Mouse (Mus musculus) forebrain, embryonic 16.5 days (tissue): ENCODE measurements around the gene Tmem115. TPM values are rescaled to one million over a fixed set of nuclear protein-coding genes. Genes with fewer than 3 reads are reported as not detected.
A peak's percentile ranks its signal among the peaks of the same experiment; 100 is the strongest.

Source experiments
- ATAC-seq: fragments of 200-750 bp; cut with Nextera tagmentation; 2 replicates; pipeline ENCODE4 v1.8.0; 2017; ENCODE audit warnings: mild to moderate bottlenecking, moderate library complexity
- H3K27ac ChIP-seq: fragments of 300-500 bp; sonication (generic); 2 replicates; pipeline ENCODE4 v1.5.1; 2014; ENCODE audit warnings: low read length, control low read depth
- H3K27me3 ChIP-seq: fragments of 300-500 bp; sonication (generic); replicated peaks from 2 replicates; pipeline ENCODE4 v1.6.1; 2014; ENCODE audit warnings: low read length; ENCODE audit not compliant: control insufficient read depth, insufficient read depth
- H3K36me3 ChIP-seq: fragments of 300-500 bp; sonication (generic); 2 replicates; pipeline ENCODE4 v1.6.1; 2014; ENCODE audit not compliant: control insufficient read depth, insufficient read depth
- H3K4me1 ChIP-seq: fragments of 300-500 bp; sonication (generic); replicated peaks from 2 replicates; pipeline ENCODE4 v1.6.1; 2014; ENCODE audit warnings: low read length; ENCODE audit not compliant: control insufficient read depth, insufficient read depth
- H3K4me2 ChIP-seq: fragments of 300-500 bp; sonication (generic); 2 replicates; pipeline ENCODE4 v1.6.1; 2014; ENCODE audit warnings: mild to moderate bottlenecking, low read length, control low read depth
- H3K4me3 ChIP-seq: fragments of 300-500 bp; sonication (generic); replicated peaks from 2 replicates; pipeline ENCODE4 v1.5.1; 2014; ENCODE audit warnings: mild to moderate bottlenecking, low read length, control low read depth
- H3K9ac ChIP-seq: fragments of 300-500 bp; sonication (generic); replicated peaks from 2 replicates; pipeline ENCODE4 v1.6.1; 2014; ENCODE audit warnings: low read depth, low read length, control low read depth
- H3K9me3 ChIP-seq: fragments of 300-500 bp; sonication (generic); 2 replicates; pipeline ENCODE4 v1.6.1; 2016; ENCODE audit warnings: low read length; ENCODE audit not compliant: control insufficient read depth
- WGBS: fragments of 180-500 bp; shearing (Covaris S2); extraction: QIAGEN DNeasy Blood & Tissue Kit; methylation state at CpG from one replicate; pipeline ENCODE4 v1.1.7; 2014; 5-methylcytosine and 5-hydroxymethylcytosine counted together
- polyA plus RNA-seq: library from polyadenylated mRNA; unstranded; fragments of >200 nt; fragmentation: Nextera tagmentation; extraction: Ambion mirVana; gene quantifications from 2 replicates; pipeline ENCODE4 v1.2.1, GENCODE M21; 2015

The Tmem115 gene
- polyA plus RNA-seq, 1 experiment from 2014 or later = 41.9 TPM

- no peaks in the 10 kb centered on the region for H3K36me3 ChIP-seq
- H3K4me3 ChIP-seq = no peak overlapping the region
- ATAC-seq = no peak
- no peaks in the 10 kb centered on the region for H3K27me3 ChIP-seq
- 91% methylated on average over 3 of the region's 3 CpGs for WGBS
- H3K4me1 ChIP-seq = peaks cover 2% of the 10 kb centered on the region; the same call in 1 of the 2 replicates
- H3K9me3 ChIP-seq = no peaks in the 10 kb centered on the region
- H3K27ac ChIP-seq = no peak overlapping the region
- H3K4me2 ChIP-seq = no peak overlapping the region
- H3K9ac ChIP-seq = no peak overlapping the region
Measured at GRCm38 (mm10) chr9:107496359-107496758, 37.4 kb upstream of the Tmem115 start.

- Histone ChIP-seq H3K27ac (no peak overlapping the region), H3K36me3 (no peaks in the 10 kb centered on the region)
Measured at GRCm38 (mm10) chr9:107500708-107501286, 32.9 kb upstream of the Tmem115 start.

GRCm38 (mm10) chr9:107502131-107502846 is 31.5 kb upstream of the Tmem115 start:
- Histone ChIP-seq H3K27me3 (no peaks in the 10 kb centered on the region), H3K9me3 (no peaks in the 10 kb centered on the region), H3K4me1 (peaks cover 28% of the 10 kb centered on the region), H3K36me3 (no peaks in the 10 kb centered on the region), H3K27ac (no peak overlapping the region), H3K9ac (no peak overlapping the region), H3K4me2 (no peak overlapping the region), H3K4me3 (no peak overlapping the region)
- ATAC-seq = no peak
- WGBS = 72% methylated on average over 12 of the region's 12 CpGs

More at GRCm38 (mm10) chr9:107500708-107501286, 32.9 kb upstream of the Tmem115 start:
- 93% methylated on average over 3 of the region's 3 CpGs for WGBS
- Histone ChIP-seq H3K4me2 (no peak overlapping the region), H3K9ac (no peak overlapping the region), H3K4me1 (peaks cover 15% of the 10 kb centered on the region), H3K4me3 (no peak overlapping the region), H3K9me3 (no peaks in the 10 kb centered on the region), H3K27me3 (no peaks in the 10 kb centered on the region)
- ATAC-seq = no peak

- WGBS = 30% methylated on average over 19 of the region's 19 CpGs
- peak; percentile 59 for ATAC-seq
- Histone ChIP-seq H3K36me3 (no peaks in the 10 kb centered on the region), H3K27me3 (no peaks in the 10 kb centered on the region), H3K4me2 (no peak overlapping the region), H3K4me3 (no peak overlapping the region), H3K4me1 (peaks cover 50% of the 10 kb centered on the region), H3K9ac (no peak overlapping the region), H3K9me3 (no peaks in the 10 kb centered on the region), H3K27ac (0 out of 2 replicates have a peak overlapping the region, but pooled peaks have one; percentile 49)
Measured at GRCm38 (mm10) chr9:107504662-107505537, 28.8 kb upstream of the Tmem115 start.

GRCm38 (mm10) chr9:107508266-107508665 is 25.5 kb upstream of the Tmem115 start:
- Histone ChIP-seq H3K9me3 (no peaks in the 10 kb centered on the region), H3K4me3 (no peak overlapping the region), H3K4me1 (peaks cover 64% of the 10 kb centered on the region), H3K4me2 (no peak overlapping the region), H3K27me3 (no peaks in the 10 kb centered on the region), H3K9ac (no peak overlapping the region), H3K36me3 (no peaks in the 10 kb centered on the region), H3K27ac (peak overlapping the region; percentile 39)
- 33% methylated on average over 10 of the region's 10 CpGs for WGBS
- peak; percentile 68 for ATAC-seq

GRCm38 (mm10) chr9:107510384-107511100 is 23.2 kb upstream of the Tmem115 start:
- Histone ChIP-seq H3K4me2 (no peak overlapping the region), H3K4me3 (no peak overlapping the region), H3K9me3 (no peaks in the 10 kb centered on the region), H3K27me3 (no peaks in the 10 kb centered on the region), H3K36me3 (no peaks in the 10 kb centered on the region), H3K4me1 (peaks cover 54% of the 10 kb centered on the region), H3K9ac (no peak overlapping the region), H3K27ac (no peak overlapping the region)
- ATAC-seq = no peak
- 83% methylated on average over 14 of the region's 14 CpGs for WGBS

- no peak for ATAC-seq
- no peak overlapping the region for H3K4me3 ChIP-seq
- no peaks in the 10 kb centered on the region for H3K27me3 ChIP-seq
- WGBS = 40% methylated on average over 8 of the region's 8 CpGs
- H3K27ac ChIP-seq = no peak overlapping the region
- H3K9me3 ChIP-seq = no peaks in the 10 kb centered on the region
- peaks cover 47% of the 10 kb centered on the region for H3K4me1 ChIP-seq
- H3K4me2 ChIP-seq = no peak overlapping the region
- no peaks in the 10 kb centered on the region for H3K36me3 ChIP-seq
- H3K9ac ChIP-seq = no peak overlapping the region
Measured at GRCm38 (mm10) chr9:107511436-107511835, 22.3 kb upstream of the Tmem115 start.

GRCm38 (mm10) chr9:107512326-107512725 is 21.4 kb upstream of the Tmem115 start:
- 32% methylated on average over 16 of the region's 16 CpGs for WGBS
- no peaks in the 10 kb centered on the region for H3K9me3 ChIP-seq
- no peaks in the 10 kb centered on the region for H3K27me3 ChIP-seq
- H3K4me3 ChIP-seq = no peak overlapping the region
- H3K27ac ChIP-seq = no peak overlapping the region
- ATAC-seq = no peak
- no peak overlapping the region for H3K4me2 ChIP-seq
- H3K9ac ChIP-seq = no peak overlapping the region
- H3K4me1 ChIP-seq = peaks cover 38% of the 10 kb centered on the region
- H3K36me3 ChIP-seq = no peaks in the 10 kb centered on the region
